Mouse (Mus musculus) midbrain, embryonic 15.5 days (tissue): ENCODE measurements around the gene 1700029P11Rik. TPM values are rescaled to one million over a fixed set of nuclear protein-coding genes. Genes with fewer than 3 reads are reported as not detected.

Source experiments
- ATAC-seq: fragments of 200-750 bp; cut with Nextera tagmentation; replicated peaks from 2 replicates; pipeline ENCODE4 v1.8.0; 2017; ENCODE audit warnings: moderate TSS enrichment
- H3K27ac ChIP-seq: fragments of 300-500 bp; sonication (generic); 2 replicates; pipeline ENCODE4 v1.5.1; 2015; ENCODE audit warnings: mild to moderate bottlenecking, inconsistent platforms
- H3K27me3 ChIP-seq: fragments of 300-500 bp; sonication (generic); replicated peaks from 2 replicates; pipeline ENCODE4 v1.6.1; 2015; ENCODE audit warnings: inconsistent platforms
- H3K36me3 ChIP-seq: fragments of 300-500 bp; sonication (generic); replicated peaks from 2 replicates; pipeline ENCODE4 v1.6.1; 2015; ENCODE audit warnings: inconsistent platforms
- H3K4me1 ChIP-seq: fragments of 300-500 bp; sonication (generic); 2 replicates; pipeline ENCODE4 v1.6.1; 2015; ENCODE audit warnings: inconsistent platforms
- H3K4me2 ChIP-seq: fragments of 300-500 bp; sonication (generic); 2 replicates; pipeline ENCODE4 v1.6.1; 2015; ENCODE audit warnings: inconsistent platforms, mild to moderate bottlenecking, moderate library complexity
- H3K4me3 ChIP-seq: fragments of 300-500 bp; sonication (generic); 2 replicates; pipeline ENCODE4 v1.5.1; 2015; ENCODE audit warnings: mild to moderate bottlenecking, inconsistent platforms
- H3K9ac ChIP-seq: fragments of 300-500 bp; sonication (generic); 2 replicates; pipeline ENCODE4 v1.6.1; 2015; ENCODE audit warnings: mild to moderate bottlenecking, inconsistent platforms
- H3K9me3 ChIP-seq: fragments of 300-500 bp; sonication (generic); 2 replicates; pipeline ENCODE4 v1.6.1; 2016; ENCODE audit warnings: inconsistent platforms
- WGBS: fragments of 180-500 bp; shearing (Covaris S2); methylation state at CpG from one replicate; pipeline ENCODE4 v1.1.7; 2015; ENCODE audit warnings: mixed read lengths; 5-methylcytosine and 5-hydroxymethylcytosine counted together
- polyA plus RNA-seq: library from polyadenylated mRNA; unstranded; fragments of >200 nt; fragmentation: Nextera tagmentation; extraction: Ambion mirVana; gene quantifications from 2 replicates; pipeline ENCODE4 v1.2.1, GENCODE M21; 2015

1700029P11Rik gene
- not detected in 2 replicates for polyA plus RNA-seq

DNA sequence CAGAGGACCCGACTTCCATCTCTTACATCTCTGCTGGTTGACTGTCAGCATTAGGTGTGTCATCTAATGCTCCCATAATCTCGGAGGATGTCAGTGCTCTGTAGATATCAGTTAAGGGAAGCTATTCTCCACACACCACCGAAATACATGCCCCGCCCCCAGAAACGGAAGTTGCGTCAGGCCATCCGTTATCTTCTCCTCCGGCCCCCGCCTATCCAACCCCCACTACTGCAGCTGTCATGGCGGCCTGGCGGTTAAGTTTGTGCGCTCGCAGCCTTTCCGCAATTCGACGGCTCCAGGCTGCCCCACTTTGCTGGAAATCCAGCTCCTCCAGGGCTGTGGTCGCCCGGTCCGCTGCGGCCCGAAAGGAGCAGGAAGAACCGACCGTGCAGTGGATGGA lies at the start of gene 1700029P11Rik:
Gene 1700029P11Rik, plus strand, starts transcription at position 220 of the 400 bp plus-strand sequence.
- Histone ChIP-seq H3K4me2 (no peak within 1 kb of the TSS), H3K27ac (no peak within 1 kb of the TSS), H3K9me3 (no peaks in the 10 kb centered on the region), H3K4me3 (no peak within 1 kb of the TSS), H3K27me3 (no peaks in the 10 kb centered on the region), H3K36me3 (no peaks in the 10 kb centered on the region), H3K9ac (no peak within 1 kb of the TSS), H3K4me1 (peaks cover 2% of the 10 kb centered on the region; the same call in 1 of the 2 replicates)
- no peak for ATAC-seq
- WGBS: 93% methylated on average over 23 of the region's 23 CpGs

DNA sequence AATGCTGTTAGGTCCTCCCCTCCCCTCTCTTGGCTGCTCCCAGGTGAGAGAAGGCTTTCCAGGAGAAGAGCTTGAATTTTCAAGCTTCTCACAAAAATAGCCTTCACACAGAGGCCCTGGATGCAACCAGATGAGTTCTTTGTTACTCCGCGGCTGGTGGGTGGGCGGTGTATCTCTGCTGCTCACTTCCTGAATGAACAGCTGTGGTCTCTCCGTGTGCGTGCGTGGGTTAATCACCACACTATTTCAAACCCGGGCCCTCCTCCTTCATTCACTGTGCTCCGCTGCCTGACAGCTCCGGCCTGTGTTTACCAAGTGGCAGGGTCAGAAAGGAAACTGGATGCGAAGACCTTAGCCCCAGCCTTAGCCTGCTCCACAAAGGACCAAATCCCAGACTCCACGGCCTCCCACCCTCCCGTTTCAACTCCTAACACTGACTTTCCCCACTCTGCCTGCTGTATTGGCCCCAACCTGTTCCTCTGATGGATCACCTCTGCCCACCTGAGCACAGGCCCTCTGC lies 47.3 kb upstream of the 1700029P11Rik start:
- Histone ChIP-seq H3K9me3 (no peaks in the 10 kb centered on the region), H3K9ac (no peak overlapping the region), H3K4me3 (no peak overlapping the region), H3K27ac (no peak overlapping the region), H3K27me3 (no peaks in the 10 kb centered on the region), H3K4me2 (no peak overlapping the region), H3K36me3 (no peaks in the 10 kb centered on the region), H3K4me1 (peaks cover 17% of the 10 kb centered on the region)
- 33% methylated on average over 12 of the region's 12 CpGs for WGBS
- no peak for ATAC-seq

DNA sequence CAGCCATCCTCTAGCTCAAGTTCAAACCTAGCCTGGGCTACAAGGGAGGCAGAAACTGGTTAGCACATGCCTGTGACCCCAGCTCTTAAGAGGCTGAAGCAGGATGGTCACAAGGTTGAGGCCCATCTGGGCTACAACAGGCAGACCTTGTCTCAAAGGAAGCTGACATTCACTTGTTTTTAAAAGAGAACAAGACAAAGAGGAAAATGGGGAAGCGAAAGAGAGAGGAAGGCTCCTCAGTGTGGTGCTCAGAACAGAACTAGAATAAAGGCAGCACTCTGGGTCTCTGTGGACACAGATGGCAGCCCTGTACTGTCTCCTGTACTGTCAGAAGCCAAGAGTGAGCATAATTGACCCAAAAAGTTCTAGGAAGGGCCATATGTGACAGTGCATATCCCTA lies 46.4 kb upstream of the 1700029P11Rik start:
- 80% methylated on average over 1 of the region's 1 CpGs for WGBS
- no peak overlapping the region for H3K27ac ChIP-seq
- peaks cover 27% of the 10 kb centered on the region for H3K4me1 ChIP-seq
- no peaks in the 10 kb centered on the region for H3K27me3 ChIP-seq
- no peak overlapping the region for H3K4me2 ChIP-seq
- H3K9ac ChIP-seq: no peak overlapping the region
- ATAC-seq: no peak
- no peaks in the 10 kb centered on the region for H3K9me3 ChIP-seq
- H3K4me3 ChIP-seq: no peak overlapping the region
- no peaks in the 10 kb centered on the region for H3K36me3 ChIP-seq

DNA sequence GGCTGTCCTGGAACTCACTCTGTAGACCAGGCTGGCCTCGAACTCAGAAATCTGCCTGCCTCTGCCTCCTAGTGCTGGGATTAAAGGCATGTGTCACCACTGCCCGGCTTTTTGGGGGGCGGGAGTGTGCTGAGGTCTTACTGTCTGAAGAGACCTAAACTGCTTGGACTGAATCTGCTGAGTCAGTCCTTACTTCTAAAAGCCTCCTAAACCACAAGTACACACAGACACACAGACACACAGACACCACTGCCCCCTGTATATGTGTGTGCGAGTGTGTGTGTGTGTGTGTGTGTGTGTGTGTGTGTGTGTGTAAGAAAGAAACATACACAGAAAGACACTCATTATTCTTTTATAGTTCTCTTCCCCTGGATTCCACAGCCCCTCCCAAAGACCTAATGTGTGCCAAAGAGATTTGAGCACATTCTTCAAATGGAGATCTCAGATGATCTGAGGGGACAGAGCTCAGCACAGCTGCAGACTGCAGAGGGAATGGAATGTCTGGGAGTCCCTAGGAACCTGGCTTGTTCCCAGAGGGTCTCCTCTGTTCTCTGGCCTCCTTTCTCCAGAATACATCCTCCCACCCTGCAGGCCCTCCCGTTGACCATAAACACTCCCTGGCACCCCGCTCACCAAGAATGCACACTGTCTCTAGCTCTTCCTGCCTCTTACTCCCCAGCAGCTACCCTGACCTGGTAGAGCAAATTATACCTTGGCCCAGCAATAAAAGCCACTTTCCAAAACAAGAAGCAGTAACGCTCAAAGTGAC lies 44.3 kb upstream of the 1700029P11Rik start:
- Histone ChIP-seq H3K36me3 (0 out of 2 replicates have a peak, but pooled peaks cover 6% of the 10 kb centered on the region), H3K9ac (peak overlapping the region; percentile 79), H3K27ac (peak overlapping the region; percentile 93), H3K27me3 (no peaks in the 10 kb centered on the region), H3K4me1 (peaks cover 32% of the 10 kb centered on the region), H3K4me3 (peak overlapping the region; percentile 62), H3K4me2 (peak overlapping the region; percentile 66), H3K9me3 (no peaks in the 10 kb centered on the region)
- peak; percentile 21; the same call in 1 of the 2 replicates for ATAC-seq
- 55% methylated on average over 7 of the region's 7 CpGs for WGBS

DNA sequence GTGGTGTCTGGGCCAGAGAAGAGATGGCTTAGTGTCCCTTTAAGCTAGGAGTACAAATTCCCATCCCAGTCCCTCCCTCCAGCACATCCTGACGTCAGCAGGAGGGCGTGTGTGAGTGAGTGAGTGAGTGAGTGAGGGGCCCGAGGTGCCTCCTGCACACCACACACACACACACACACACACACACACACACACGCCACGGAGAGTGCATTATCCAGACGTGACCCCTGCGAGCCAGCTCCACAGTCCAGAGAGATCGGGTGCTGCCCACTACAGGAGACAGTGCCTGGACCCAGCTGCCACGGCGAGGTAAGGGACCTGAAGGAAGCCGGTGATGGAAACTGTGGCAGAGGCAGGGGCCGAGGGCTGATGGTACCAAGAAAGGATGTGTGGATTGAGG lies 43.7 kb upstream of the 1700029P11Rik start, which contains the start of gene Csdc2:
Gene Csdc2, plus strand, starts transcription at position 81 of the 400 bp plus-strand sequence.
- H3K9me3 ChIP-seq: no peaks in the 10 kb centered on the region
- H3K4me1 ChIP-seq: peaks cover 32% of the 10 kb centered on the region
- ATAC-seq: peak; percentile 87
- H3K4me2 ChIP-seq: peak within 1 kb of the TSS; percentile 66
- no peaks in the 10 kb centered on the region for H3K27me3 ChIP-seq
- H3K4me3 ChIP-seq: peak within 1 kb of the TSS; percentile 62
- peak within 1 kb of the TSS; percentile 93 for H3K27ac ChIP-seq
- WGBS: 0% methylated on average over 12 of the region's 12 CpGs
- peak within 1 kb of the TSS; percentile 79 for H3K9ac ChIP-seq
- H3K36me3 ChIP-seq: 0 out of 2 replicates have a peak, but pooled peaks cover 6% of the 10 kb centered on the region

DNA sequence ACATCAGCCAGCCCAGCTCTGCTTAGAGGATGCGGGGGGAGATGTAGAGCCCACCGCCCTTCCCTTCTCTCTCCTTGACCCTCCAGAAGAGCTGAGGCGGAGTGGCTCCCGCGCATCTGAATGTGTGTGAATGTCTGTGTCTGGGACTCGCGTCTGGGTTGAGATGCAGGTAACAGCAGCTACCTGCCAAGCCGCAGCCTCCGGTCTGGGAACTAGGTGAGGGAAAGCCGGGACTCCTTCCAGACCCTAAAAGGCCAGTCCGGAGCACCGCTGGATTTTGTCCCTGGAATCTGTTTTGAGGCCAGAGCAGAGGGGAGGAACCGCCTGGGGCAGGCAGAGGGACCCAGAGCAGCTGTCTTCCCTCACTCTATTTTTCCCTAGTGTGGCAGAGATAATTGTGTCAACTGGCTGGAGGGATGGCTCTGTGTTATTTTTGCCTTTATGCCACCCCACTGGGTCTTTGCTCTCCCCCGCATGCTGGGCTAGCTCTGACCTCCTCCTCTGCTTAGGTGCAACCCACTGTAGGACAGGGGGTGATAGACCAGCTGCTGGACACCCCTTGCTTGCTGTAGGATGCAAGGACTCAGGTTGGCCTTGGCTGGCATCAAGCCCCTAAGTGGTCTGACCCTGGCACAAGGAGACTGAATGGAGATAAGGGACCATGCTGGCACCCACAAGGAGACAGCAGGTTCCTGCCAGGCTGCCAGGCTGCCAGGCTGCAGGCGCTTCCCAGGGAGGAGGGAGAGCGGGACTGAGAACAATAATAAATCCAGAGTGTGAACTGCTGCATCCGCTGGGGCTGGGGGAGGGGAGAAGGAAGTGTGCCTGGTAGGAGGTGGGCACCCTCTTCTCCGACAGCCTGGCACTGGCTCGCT lies 43.0 kb upstream of the 1700029P11Rik start:
- peak; percentile 61 for ATAC-seq
- 0 out of 2 replicates have a peak, but pooled peaks cover 6% of the 10 kb centered on the region for H3K36me3 ChIP-seq
- peak overlapping the region; percentile 79 for H3K9ac ChIP-seq
- peaks cover 32% of the 10 kb centered on the region for H3K4me1 ChIP-seq
- peak overlapping the region; percentile 66 for H3K4me2 ChIP-seq
- H3K9me3 ChIP-seq: no peaks in the 10 kb centered on the region
- 3% methylated on average over 19 of the region's 19 CpGs for WGBS
- H3K4me3 ChIP-seq: peak overlapping the region; percentile 62
- H3K27ac ChIP-seq: peak overlapping the region; percentile 93
- no peaks in the 10 kb centered on the region for H3K27me3 ChIP-seq

DNA sequence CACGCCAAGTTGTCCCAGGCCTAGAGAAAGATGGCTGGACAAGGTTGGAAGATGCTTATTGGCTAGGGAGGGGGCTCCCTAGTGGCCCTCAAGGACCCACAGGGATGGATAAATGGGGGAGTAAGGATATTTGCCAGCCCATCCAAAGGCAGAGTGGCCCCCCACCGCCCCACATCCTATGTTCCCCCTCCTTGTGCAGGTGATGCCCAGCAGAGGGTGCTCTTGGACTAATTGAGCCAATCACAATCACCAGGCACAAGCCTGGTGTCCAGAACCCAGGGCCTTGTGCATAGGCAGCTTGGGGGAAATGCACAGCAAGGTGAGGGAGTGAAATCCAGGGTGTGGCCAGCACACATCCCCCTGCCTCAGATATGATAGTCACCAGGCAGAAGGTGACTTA lies 42.1 kb upstream of the 1700029P11Rik start:
- H3K27me3 ChIP-seq: no peaks in the 10 kb centered on the region
- H3K36me3 ChIP-seq: 0 out of 2 replicates have a peak, but pooled peaks cover 6% of the 10 kb centered on the region
- H3K4me3 ChIP-seq: peak overlapping the region; percentile 62
- peak overlapping the region; percentile 66 for H3K4me2 ChIP-seq
- WGBS: 15% methylated on average over 2 of the region's 2 CpGs
- ATAC-seq: peak; percentile 21; the same call in 1 of the 2 replicates
- H3K9ac ChIP-seq: peak overlapping the region; percentile 79
- H3K9me3 ChIP-seq: no peaks in the 10 kb centered on the region
- H3K4me1 ChIP-seq: peaks cover 36% of the 10 kb centered on the region
- peak overlapping the region; percentile 93 for H3K27ac ChIP-seq

DNA sequence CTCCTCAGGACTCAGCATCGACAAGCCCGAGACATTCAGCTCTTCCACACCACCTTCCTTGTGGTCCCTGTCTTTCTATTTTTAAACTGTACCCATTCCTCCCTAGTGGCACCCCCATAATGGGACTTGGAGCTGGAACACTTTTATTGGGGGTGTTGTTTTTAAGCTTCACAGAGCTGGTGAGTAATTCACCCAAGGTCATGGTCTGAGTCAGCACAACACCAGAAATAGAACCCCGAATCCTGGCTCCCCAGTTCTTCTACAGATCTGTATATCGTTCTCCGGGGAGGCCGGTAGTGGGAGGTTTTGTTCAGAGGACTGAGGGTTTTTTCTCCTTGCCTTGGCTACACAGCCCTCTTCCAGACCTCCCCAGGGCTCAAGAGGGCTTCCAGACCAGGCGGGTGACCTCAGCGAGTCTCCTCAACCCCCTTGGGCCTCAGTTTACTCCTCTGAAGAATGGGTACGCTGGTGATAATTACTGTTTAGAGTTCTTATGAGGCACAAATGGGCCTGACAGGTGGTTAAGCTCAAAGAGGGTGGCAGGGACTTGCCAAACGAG lies 41.1 kb upstream of the 1700029P11Rik start:
- ATAC-seq: no peak
- WGBS: 89% methylated on average over 10 of the region's 10 CpGs
- Histone ChIP-seq H3K27ac (peak overlapping the region; percentile 23; the same call in 1 of the 2 replicates), H3K4me1 (peaks cover 39% of the 10 kb centered on the region), H3K27me3 (no peaks in the 10 kb centered on the region), H3K36me3 (0 out of 2 replicates have a peak, but pooled peaks cover 6% of the 10 kb centered on the region), H3K4me3 (no peak overlapping the region), H3K9ac (no peak overlapping the region), H3K9me3 (no peaks in the 10 kb centered on the region), H3K4me2 (peak overlapping the region; percentile 66)

DNA sequence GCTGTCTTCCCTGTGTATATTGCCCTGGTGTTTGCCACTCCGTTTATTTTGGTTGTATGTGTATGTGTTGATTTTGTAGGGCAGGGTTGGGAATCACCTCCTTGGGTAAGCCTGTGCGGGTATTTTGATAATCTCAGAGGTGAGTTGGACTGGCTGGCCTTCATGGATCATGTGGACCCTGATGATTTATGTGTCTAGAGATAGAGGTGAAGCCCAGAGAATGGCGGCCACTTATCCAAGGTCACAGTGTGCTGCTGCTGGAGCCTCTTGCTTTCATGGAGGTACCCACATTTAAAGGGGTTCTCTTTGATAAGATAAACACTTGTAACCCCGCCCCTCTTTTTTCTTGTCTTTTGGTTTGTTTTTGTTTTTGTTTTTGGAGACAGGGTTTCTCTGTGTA lies 40.6 kb upstream of the 1700029P11Rik start:
- ATAC-seq: no peak
- Histone ChIP-seq H3K4me1 (peaks cover 39% of the 10 kb centered on the region), H3K36me3 (0 out of 2 replicates have a peak, but pooled peaks cover 6% of the 10 kb centered on the region), H3K27ac (no peak overlapping the region), H3K27me3 (no peaks in the 10 kb centered on the region), H3K9ac (no peak overlapping the region), H3K4me2 (no peak overlapping the region), H3K4me3 (no peak overlapping the region), H3K9me3 (no peaks in the 10 kb centered on the region)
- 92% methylated on average over 4 of the region's 4 CpGs for WGBS

DNA sequence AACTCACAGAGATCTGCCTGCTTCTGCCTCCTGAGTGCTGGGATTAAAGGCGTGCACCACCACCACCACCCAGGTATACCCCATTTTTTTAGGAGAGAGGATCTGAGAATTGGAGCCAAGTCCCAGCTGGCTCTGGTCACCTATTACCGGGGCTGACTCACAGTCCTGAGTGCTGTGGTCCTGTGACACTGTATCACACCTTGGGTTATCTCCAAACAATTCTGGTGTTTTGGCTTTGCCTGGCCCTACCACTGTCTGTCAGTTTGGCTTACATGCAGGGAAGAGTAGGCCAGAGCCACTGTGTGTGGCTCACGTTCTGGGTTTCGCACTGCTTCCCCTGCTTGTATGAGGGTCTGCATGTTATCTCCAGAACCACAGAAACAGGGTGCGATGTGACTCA lies 40.1 kb upstream of the 1700029P11Rik start:
- Histone ChIP-seq H3K4me3 (no peak overlapping the region), H3K36me3 (0 out of 2 replicates have a peak, but pooled peaks cover 6% of the 10 kb centered on the region), H3K27me3 (no peaks in the 10 kb centered on the region), H3K27ac (no peak overlapping the region), H3K4me1 (peaks cover 39% of the 10 kb centered on the region), H3K4me2 (no peak overlapping the region), H3K9me3 (no peaks in the 10 kb centered on the region), H3K9ac (no peak overlapping the region)
- no peak for ATAC-seq
- 93% methylated on average over 5 of the region's 5 CpGs for WGBS

DNA sequence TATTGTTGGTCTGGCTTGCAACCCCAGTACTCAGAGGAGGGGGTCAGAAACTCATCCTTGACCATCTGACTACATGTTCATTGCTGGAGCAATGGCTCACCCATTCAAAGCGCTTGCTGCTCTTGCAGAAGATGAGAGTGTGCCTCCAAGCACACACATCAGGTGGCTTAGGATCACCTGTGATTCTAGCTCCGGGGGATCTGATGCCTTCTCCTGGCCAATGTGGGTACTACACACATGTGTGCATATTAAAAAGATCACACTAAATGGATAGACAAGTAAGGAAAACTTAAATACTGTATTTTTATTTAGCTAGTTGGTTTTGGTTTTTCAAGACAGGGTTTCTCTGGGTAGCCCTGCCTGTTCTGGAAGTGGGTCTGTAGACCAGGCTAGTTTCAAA lies 39.3 kb upstream of the 1700029P11Rik start:
- Histone ChIP-seq H3K27me3 (no peaks in the 10 kb centered on the region), H3K4me1 (peaks cover 37% of the 10 kb centered on the region), H3K9ac (no peak overlapping the region), H3K36me3 (0 out of 2 replicates have a peak, but pooled peaks cover 6% of the 10 kb centered on the region), H3K4me2 (no peak overlapping the region), H3K4me3 (no peak overlapping the region), H3K27ac (no peak overlapping the region), H3K9me3 (no peaks in the 10 kb centered on the region)
- ATAC-seq: no peak
- WGBS: 95% methylated on average over 2 of the region's 2 CpGs
